Mouse (Mus musculus) CD4-positive, CD25-positive, alpha-beta regulatory T cell, adult 2 months (primary cell): Measurements from ENCODE around the gene Prkcsh.

Experiments used
- DNase-seq: peaks from one replicate; pipeline ENCODE4 v3.0.0-alpha.2; 2012; ENCODE audit warnings: low read depth, low spot score

The Prkcsh gene

DNA sequence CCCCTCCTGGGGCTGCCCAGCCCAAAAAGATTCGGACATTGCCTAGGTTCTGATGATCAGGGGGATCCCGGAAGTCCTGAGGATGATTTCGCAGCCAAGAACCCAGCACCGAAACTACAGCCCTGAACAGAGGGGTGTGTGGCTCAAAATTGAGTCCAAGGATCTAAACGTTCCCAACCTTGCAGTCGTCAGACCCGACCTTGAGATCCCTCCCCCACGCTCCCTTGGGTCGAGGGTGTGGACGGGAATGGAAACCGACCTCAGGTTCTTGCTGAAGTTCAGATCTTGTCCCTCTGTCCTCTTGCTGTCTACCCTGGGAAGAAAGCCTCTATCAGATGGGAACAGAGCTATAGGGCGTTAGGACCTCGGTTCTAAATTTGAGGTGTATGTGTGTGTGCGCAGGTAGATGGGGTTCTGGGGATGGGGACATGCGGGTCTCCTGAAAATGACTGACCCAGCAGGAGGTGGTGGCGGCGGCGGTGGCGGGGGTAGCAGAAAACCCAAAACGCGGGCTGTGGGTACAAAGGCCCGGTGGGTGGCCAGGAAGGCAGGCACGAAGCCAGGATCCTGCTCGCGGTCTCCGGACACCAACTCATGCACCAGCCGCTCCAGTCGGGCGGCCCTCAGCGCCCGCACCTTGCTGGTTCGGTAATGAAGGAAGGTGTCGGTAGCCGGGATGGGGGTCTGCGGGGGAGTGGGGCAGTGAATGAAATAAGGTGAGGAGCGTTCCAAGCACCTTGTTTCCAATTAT lies 14.8 kb upstream of the Prkcsh start:
- no peak for DNase-seq

- DNase-seq = no peak
Observed at GRCm38 (mm10) chr9:21988421-21989101, 14.0 kb upstream of the Prkcsh start.

DNA sequence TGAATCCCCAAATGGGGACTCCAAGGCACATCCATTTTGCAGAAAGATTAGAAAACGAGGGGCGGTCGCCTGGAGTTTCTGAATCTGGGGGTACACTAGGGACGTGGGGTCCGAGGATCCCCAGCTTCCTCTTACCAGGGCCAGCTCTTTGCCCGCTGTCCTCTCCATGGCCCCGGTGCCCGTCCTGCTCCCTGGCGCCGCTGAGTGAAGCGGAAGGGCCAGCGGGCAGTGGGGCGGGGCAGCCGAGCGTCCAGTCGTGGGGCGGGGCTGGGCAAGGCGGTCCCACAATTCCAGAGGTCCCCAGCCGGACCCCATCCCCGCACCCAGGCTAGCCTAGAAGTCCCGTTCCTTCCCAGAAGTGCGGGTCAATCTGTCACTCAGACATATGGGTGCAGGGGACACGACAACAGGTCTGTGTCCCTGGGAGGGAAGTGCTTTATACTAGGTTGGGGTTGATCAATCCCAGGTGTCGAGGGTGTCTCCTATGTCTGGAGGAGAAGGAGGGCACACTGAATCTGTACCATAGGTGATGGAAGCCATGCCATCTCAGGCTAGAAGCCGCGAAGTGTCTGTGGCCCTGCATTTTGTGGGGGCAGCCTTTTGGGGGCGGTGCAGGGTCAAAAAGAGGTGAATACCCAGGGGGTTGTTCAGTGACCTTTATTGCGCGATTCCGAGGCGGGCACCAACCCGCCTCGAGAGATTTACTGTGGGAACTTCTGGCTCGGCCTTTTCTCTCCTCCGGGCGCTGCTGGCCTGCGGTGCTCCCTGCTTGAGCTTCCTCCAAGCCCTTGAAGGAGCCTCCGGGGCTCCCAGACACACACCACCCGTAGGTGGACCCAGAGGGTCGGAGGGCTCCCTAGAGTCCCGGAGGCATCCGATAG lies 13.1 kb upstream of the Prkcsh start, which contains the start of gene Rgl3:
TSS of gene Rgl3 (minus strand) at position 217 of the 881 bp plus-strand sequence.
- no peak for DNase-seq

GRCm38 (mm10) chr9:21992227-21992626 lies 10.4 kb upstream of the Prkcsh start:
- no peak for DNase-seq

DNA sequence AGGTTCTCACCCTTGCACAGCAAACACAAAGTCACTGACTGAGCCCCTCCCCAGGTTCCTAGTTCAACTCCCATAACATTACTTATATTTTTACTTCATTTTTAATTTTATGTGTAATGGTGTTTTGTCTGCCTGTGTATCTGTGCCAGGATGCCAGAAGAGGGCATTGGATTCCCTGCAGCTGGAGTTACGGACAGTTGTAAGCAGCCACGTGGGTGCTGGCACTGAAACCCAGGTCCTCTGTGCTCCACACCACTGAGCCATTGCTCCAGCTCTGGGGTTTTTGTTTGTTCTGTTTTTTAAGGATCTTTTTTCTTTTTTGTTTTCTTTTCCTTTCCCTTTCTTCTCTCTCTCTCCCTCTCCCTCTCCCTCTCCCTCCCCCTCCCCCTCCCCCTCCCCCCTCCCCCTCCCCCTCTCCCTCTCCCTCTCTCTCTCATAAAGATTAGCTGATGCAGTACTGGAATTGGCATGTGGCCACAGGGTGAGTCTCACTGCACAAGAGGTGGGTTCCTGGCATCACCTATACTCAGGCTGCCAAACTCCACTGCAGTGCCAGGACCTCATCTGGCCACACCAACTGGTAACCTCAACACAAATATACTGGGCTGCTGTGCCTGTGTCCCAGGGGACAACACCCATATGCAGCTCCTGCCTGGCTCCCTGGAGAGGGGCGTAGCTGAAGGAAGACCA lies 6.3 kb upstream of the Prkcsh start:
- DNase-seq = no peak

- DNase-seq = no peak
Observed at GRCm38 (mm10) chr9:22000296-22000695, 2.3 kb upstream of the Prkcsh start.

GRCm38 (mm10) chr9:22001633-22002032 lies 973 bp upstream of the Prkcsh start:
- no peak for DNase-seq

DNA sequence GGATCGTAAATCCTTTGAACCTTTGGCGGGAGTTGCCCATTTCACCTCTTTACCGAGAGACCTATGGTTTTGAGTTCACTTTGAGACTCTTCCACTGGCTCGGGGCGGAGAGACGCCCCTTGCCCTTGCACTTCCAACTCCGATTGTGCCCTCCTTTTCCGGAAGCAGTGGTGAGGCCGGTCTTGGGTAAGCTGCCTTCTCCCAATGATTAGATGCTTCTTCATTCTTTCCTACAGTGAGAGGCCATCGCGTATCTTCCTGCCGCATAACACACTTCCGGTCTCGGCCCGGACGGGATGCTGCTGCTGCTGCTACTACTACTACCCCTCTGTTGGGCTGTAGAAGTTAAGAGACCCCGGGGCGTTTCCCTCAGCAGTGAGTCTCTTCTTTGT lies 553 bp downstream of the Prkcsh start:
- peak; percentile 69 for DNase-seq

- no peak for DNase-seq
Observed at GRCm38 (mm10) chr9:22004546-22004945, 1.9 kb downstream of the Prkcsh start.

DNA sequence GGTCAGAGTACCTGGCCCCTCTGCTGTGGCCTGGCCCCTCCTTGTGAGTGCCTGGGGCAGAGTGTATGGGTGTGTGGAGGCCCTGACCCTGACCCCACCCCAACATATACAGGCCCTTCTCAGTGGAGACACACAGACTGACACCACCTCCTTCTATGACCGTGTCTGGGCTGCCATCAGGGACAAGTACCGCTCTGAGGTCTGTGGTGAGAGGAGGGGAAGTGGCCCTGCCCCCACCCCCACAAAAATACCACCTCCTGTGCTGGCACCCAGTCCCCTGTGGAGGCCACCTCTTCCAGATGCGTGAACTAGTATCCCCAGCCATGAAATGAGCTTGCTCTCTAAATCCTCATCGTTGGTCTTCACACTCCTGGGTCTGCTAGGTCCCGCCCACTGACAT lies 8.4 kb downstream of the Prkcsh start:
- no peak for DNase-seq

- DNase-seq = no peak
Observed at GRCm38 (mm10) chr9:22012731-22013130, 10.1 kb downstream of the Prkcsh start.

DNA sequence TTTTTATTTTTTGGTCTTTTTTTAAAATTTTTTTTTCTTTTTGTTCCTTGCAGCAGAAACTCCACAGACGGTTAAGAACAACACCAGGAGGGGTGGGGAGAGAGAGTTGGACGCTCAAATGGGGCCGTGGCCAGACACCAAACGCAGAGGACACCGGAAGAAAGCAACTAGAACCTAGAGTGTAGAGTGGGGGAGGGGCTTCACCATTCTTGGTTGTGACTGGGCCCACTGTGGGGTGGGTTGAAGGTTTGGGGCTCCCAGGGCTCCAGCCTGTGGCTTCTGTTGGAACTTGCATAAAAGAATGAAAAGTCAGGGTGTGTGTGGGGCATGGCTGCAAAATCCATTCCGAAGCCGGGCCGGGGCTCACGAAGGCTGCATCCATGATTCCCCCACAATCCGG lies 13.6 kb downstream of the Prkcsh start:
- DNase-seq = no peak

DNA sequence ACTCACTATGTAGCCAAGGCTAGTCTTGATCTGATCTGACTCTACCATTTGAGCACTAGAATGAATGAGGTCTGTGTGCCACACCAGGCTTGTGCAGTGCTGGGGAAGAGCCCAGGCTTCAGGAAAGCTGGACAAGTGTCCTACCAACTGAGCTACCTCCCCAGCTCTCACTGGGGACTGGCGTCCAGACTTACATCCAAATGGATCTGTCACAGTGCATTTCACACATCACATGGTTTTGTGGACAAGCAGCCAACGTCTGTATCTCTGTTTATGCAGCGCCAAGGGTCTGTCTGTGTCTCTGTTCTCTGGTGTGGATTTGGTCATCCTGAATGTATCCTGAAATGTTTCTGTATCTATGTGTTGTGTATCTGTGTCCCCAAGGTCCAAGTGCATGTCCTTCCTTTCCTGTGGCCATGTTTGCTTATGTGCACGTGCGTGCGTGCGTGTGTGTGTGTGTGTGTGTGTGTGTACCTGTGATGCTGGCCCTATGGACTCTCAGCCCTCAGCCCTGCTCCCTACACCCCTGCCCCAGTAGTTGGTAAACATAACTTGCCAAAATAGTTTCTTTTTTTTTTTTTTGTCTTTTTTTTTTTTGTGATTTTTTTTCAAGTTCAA lies 14.7 kb downstream of the Prkcsh start:
- DNase-seq = no peak

DNA sequence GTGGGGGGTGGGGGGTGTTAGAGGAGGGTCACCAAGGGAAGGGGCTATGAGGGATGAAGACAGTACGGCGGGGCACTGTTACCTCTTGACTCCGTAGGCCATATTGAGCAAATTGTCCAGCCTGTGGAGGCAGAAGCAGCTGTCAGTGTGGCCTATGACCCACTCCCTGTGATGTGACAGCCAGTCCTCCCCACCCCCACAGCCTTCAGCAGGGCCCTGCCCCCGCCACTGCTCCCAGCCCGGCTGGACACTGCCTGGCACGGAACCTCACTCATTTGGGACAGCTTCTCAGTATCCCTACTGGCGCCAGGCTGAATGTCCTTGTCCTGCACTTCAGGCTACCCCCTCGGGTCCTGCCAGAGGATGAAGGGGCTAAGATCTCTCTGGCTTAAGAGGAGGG lies 22.0 kb downstream of the Prkcsh start:
- no peak for DNase-seq

DNA sequence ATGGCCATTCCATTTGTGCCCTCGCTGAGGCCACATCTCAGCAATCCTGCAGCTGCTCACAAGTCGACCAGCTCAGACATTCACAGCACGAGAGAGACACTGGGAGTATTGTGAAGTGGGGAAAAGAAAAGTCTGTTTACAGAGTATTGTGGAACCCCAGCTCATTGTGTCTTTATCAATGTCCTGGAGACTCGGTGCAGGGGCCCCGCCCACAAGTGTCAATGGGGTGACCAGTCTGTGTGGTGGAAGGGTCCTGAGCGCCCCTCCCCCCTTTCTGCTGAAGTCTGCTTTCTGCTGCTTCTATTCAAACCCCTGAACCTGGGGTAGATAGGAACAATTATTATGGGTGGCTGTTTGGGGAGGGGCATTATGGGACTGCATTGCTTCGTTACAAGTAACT lies 25.9 kb downstream of the Prkcsh start:
- no peak for DNase-seq

GRCm38 (mm10) chr9:22030386-22030785 lies 27.8 kb downstream of the Prkcsh start:
- no peak for DNase-seq

- no peak for DNase-seq
Observed at GRCm38 (mm10) chr9:22035300-22036044, 32.9 kb downstream of the Prkcsh start.

GRCm38 (mm10) chr9:22037826-22038225 lies 35.2 kb downstream of the Prkcsh start:
- DNase-seq = no peak

DNA sequence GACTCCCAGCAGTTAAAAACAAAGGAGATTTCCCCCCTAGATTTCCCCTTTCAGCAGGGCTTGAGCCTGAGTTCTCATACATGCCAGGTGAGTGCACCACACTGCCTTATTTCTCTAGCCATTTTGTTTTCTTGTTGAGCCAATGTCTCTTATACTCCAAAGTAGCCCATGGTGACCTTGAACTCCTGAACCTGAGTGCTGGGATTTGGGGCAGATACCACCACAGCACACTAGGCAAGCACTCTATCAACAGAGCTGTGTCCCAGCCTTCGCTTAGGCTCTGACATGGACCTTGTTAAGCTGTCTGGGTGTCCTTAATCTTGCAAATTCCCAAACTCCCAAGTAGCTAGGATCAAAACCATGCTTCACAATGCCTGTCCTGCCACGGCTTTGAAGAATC lies 39.2 kb downstream of the Prkcsh start:
- DNase-seq = no peak

DNA sequence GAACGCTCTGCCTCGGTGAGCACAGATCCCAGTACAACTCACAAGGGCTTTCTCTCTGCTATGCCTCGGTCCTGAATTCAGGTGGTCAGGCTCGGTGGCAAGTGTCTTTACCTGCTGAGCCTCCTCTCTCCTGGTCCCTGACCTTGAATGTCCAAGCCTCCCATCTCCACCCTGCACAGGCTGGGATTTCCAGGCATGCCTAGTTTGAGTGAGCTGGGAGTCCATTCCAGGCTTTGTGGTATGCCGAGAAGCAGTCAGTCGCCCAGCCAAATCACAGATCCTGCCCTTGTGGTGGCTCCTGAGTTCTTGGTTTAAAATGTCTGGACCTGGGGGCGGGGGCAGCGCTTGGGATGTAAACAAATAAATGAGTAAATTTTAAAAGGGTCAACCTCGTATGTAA lies 44.7 kb downstream of the Prkcsh start:
- DNase-seq = no peak

- DNase-seq = no peak
Observed at GRCm38 (mm10) chr9:22049315-22049714, 46.7 kb downstream of the Prkcsh start.
